Mouse (Mus musculus) neural tube, embryonic 10.5 days (tissue): Measurements from ENCODE around the gene Mpnd.
"Not testable (repeated sequence)": the region's sequence is repeated elsewhere in the genome, so short reads cannot be mapped to it uniquely, and the experiment has no call there.

ENCODE experiments used
- DNase-seq: peaks from one replicate; pipeline ENCODE4 v3.0.0-alpha.2; 2017; ENCODE audit warnings: low spot score; ENCODE audit errors: extremely low spot score

Mpnd gene

GRCm38 (mm10) chr17:56036176-56036900 is 30.8 kb downstream of the Mpnd start, which contains the start of gene Sh3gl1:
Sh3gl1 (minus strand) TSS chr17:56036635.
- DNase-seq, result peak; percentile 100

DNA sequence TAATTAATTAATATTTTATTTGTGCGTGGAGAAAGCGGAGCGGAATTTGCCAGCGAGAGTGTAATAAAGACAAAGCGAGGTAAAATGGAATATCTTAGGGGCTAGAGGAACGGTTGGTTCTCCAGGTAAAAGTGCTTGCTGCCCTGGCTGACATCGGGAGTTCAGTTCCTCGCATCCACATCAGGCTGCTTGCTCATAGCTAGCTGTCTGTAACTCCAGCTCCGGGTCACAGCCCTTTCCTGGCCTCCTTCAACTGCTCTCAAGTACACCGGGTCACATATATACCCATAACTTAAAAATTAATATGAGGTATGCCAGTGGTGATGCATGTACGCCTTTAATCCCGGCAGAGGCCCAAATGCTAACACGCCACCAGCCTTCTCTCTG is 31.4 kb downstream of the Mpnd start:
- no peak for DNase-seq

DNA sequence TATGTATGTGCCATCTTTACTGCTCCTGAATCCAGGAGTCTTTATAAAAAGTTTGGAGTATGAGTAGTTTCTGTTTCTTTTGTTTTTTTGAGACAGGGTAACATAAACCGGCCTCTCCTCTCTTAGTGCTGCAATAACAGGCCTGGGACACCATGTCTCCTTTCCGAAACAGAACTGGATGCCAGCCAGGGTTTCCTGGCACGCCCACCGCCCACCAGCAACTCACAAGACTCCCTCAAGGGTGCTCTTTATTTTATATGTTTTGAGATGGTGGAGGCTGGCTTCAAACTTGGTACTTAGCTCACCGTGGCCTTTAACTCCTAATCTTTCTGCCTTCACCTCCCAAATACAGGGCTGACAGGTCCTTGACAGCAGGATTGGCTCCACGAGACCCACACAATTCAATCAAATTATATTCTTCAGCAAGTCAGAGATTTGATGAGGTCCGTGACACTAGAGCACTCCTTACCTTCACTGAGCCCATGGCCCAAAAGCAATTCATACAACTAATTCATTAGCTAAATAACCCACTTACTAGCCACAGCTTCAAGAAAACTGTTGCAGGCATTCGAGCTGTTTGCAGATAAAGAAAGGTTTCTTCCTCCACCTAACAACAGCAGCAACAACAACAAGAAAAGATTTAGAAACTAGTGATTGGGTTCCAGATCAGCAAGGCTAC is 33.2 kb downstream of the Mpnd start:
- DNase-seq, result no peak

DNA sequence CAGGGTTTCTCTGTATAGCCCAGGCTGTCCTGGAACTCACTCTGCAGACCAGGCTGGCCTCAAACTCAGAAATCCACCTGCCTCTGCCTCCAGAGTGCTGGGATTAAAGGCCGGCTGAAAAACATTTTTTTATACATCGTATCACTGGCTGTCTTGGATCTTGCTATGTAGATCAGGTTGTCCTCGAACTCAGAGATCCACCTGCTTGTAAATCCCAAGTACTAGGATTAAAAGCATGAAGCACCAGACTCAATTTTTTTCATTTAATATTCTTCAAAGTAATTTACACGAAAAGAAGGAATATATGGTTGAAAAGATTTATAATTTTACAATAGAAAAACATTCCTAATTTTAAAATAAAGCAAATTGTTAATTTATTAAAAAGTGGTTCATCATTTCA is 33.8 kb downstream of the Mpnd start:
- DNase-seq, result no peak

DNA sequence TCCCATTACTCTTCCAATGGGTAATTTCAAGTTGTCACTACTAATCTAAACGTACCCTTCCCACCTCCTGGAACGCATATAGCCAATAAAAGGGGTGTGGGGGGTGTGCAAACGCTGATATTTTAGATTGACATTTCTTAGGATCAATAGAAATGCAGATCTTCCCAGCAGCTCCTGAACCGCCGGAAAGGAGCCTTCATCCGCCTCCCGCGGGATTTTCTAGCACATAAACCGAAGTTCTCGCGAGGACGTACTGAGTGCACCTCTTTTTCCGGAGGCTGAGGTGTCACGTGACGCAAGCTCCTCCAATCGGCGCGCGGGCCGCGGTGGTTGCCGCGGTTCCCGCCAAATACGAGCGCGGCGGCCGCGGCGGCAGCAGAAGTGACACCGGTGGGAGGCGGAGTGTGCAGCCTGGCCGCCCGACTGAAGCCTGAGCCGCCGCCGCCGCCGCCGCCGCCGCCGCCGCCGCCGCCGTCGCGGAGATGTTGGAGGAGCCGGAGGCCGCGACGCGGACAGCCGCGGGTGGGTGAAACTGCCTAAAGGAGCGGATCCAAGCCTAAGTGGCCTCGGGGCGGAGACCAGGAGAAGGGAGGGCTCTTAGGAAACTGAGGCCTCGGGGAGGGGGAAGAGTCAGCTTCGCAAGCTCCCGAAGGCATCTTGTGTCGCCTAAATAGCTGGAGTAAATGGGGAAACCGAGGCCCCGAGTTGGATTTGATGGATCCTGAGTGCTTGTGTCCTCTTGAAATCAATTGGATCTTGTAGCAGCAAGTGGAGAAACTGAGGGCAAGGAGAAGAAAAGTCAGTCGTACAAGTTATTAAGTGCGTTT is 34.7 kb downstream of the Mpnd start, which contains the start of gene Chaf1a:
TSS of gene Chaf1a (plus strand) at position 410 of the 827 bp plus-strand sequence.
- DNase-seq, result peak; percentile 95

DNA sequence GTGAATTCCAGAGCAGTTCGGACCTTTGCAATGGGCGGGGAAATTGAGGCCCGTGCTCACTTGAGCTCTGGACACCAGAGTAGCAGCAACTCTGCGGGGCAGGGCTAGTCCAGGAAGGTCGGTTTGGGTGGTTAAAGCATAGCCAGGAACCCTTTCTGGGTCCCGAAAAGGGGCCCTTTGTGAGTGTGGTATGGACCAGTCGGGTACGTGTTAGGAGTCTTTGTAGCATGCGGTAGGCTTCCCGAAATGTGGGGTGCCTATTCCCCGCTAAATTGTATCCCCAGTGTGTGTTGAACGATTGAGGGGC is 35.3 kb downstream of the Mpnd start:
- DNase-seq, result no peak

GRCm38 (mm10) chr17:56051369-56051768 is 45.9 kb downstream of the Mpnd start:
- no peak for DNase-seq

- no peak for DNase-seq
Measured at GRCm38 (mm10) chr17:56054938-56055337, 49.4 kb downstream of the Mpnd start.

DNA sequence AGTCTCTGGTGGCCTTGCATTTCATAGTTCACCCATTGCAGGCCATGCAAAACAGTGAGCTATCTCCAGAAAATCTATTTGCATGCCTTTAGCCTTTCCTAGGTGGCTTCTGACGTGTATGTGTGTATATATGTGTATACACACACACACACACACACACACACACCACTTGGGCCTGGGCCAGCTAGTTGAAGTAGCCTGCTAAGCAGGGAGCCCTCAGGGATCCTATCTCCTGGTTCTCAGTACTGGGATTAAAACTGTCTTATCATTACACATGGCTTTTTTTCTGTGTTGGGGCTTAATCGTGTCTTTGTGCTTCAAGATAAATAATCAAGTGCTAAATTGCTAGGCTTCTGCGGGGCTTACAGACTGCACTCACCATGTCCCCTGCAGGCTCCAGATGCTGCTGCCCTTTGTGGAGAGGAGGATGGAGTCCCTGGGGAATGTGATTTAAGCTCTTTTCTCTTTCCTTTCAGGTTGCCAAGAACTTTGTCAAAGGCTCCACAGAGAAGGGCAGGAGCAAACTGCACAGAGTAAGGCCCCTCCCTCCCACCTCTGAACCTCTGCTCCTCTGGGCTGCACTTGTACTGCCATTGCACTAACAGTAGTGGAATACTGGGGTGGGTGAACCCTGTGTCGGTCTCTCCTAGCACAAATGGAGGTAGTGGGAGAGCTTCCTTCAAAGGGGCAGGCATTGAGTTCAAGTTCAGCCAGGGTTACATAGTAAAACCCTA is 50.6 kb downstream of the Mpnd start:
- DNase-seq, result no peak

GRCm38 (mm10) chr17:56057381-56058120 is 52.0 kb downstream of the Mpnd start:
- no peak for DNase-seq

DNA sequence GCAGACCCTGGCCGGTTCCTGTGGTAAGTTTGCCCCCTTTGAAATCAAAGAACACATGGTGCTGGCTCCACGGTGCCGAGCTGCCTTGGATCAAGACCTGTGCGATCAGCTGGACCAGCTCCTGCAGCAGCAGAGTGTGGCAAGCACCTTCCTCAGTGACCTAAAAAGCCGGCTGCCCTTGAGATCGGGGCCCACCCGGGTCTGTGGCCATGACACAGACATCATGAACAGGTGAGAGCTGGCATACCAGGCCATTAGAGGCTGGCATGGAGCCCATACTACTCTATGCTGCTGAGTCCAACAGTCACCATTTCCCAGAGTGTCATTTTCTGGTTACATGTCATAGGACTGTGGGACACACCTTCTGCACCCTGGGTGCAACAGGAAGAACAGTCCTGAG is 56.6 kb downstream of the Mpnd start:
- DNase-seq, result no peak

DNA sequence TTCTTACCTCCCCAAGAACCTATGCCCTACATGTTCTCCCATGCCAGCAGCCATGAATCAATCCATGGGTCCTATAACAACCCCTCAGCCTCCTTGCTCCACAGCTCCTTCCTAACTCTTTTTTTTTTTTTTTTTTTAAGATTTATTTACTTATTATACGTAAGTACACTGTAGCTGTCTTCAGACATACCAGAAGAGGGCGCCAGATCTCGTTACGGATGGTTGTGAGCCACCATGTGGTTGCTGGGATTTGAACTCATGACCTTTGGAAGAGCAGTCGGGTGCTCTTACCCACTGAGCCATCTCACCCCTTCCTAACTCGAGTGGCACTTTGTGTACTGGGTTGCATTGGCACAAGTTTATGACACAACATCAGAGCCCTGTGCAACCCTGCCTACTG is 60.2 kb downstream of the Mpnd start:
- not testable (repeated sequence) for DNase-seq
